Mouse (Mus musculus) midbrain, embryonic 13.5 days (tissue): ENCODE measurements around the gene Trim27. TPM values are rescaled to one million over a fixed set of nuclear protein-coding genes. Genes with fewer than 3 reads are reported as not detected.

Source experiments
- ATAC-seq: fragments of 200-750 bp; cut with Nextera tagmentation; 2 replicates; pipeline ENCODE4 v1.8.0; 2017; ENCODE audit warnings: mild to moderate bottlenecking, moderate TSS enrichment, moderate library complexity
- H3K27ac ChIP-seq: fragments of 300-500 bp; sonication (generic); 2 replicates; pipeline ENCODE4 v1.5.1; 2015; ENCODE audit warnings: inconsistent platforms, mild to moderate bottlenecking, moderate library complexity
- H3K27me3 ChIP-seq: fragments of 300-500 bp; sonication (generic); 2 replicates; pipeline ENCODE4 v1.6.1; 2015; ENCODE audit warnings: mild to moderate bottlenecking, inconsistent platforms
- H3K36me3 ChIP-seq: fragments of 300-500 bp; sonication (generic); 2 replicates; pipeline ENCODE4 v1.6.1; 2015; ENCODE audit warnings: mild to moderate bottlenecking, inconsistent platforms
- H3K4me1 ChIP-seq: fragments of 300-500 bp; sonication (generic); replicated peaks from 2 replicates; pipeline ENCODE4 v1.6.1; 2015; ENCODE audit warnings: inconsistent platforms
- H3K4me2 ChIP-seq: fragments of 300-500 bp; sonication (generic); replicated peaks from 2 replicates; pipeline ENCODE4 v1.6.1; 2015; ENCODE audit warnings: moderate library complexity, mild to moderate bottlenecking, inconsistent platforms
- H3K4me3 ChIP-seq: fragments of 300-500 bp; sonication (generic); replicated peaks from 2 replicates; pipeline ENCODE4 v1.5.1; 2015; ENCODE audit warnings: mild to moderate bottlenecking, inconsistent platforms
- H3K9ac ChIP-seq: fragments of 300-500 bp; sonication (generic); replicated peaks from 2 replicates; pipeline ENCODE4 v1.6.1; 2015; ENCODE audit warnings: mild to moderate bottlenecking, inconsistent platforms
- H3K9me3 ChIP-seq: fragments of 300-500 bp; sonication (generic); 2 replicates; pipeline ENCODE4 v1.6.1; 2016; ENCODE audit warnings: mild to moderate bottlenecking, inconsistent platforms
- WGBS: fragments of 180-500 bp; shearing (Covaris S2); methylation state at CpG from one replicate; pipeline ENCODE4 v1.1.7; 2015; 5-methylcytosine and 5-hydroxymethylcytosine counted together
- polyA plus RNA-seq: library from polyadenylated mRNA; unstranded; fragments of >200 nt; fragmentation: Nextera tagmentation; extraction: Ambion mirVana; gene quantifications from 2 replicates; pipeline ENCODE4 v1.2.1, GENCODE M21; 2015

The Trim27 gene
- polyA plus RNA-seq, 1 experiment from 2014 or later = 95.5 TPM

DNA sequence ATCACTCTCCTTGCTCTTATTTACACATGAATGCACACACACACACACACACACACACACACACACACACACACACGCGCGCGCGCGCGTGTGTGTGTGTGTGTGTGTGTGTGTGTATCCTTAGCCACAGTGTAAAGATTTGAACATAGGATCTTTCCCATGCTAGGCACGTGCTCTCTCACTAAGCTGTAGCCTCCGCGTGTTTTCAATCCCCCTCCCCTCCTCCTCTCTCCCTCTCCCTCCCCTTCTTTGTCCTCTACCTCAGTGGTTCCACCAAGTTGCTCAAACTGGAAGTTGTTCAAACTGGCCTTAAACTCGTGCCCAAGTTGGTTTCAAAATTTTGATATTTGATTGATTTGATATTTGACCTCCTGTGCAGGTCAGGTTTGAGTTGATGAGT, 2.5 kb upstream of the Trim27 start:
- 72% methylated on average over 11 of the region's 11 CpGs for WGBS
- ATAC-seq = no peak
- no peak overlapping the region for H3K4me2 ChIP-seq

GRCm38 (mm10) chr13:21177657-21178056, 1.6 kb upstream of the Trim27 start:
- Histone ChIP-seq H3K36me3 (peaks cover 6% of the 10 kb centered on the region; the same call in 1 of the 2 replicates), H3K4me3 (no peak overlapping the region), H3K4me2 (no peak overlapping the region), H3K9ac (no peak overlapping the region), H3K27me3 (peaks cover 6% of the 10 kb centered on the region), H3K27ac (no peak overlapping the region), H3K9me3 (no peaks in the 10 kb centered on the region), H3K4me1 (peaks cover 32% of the 10 kb centered on the region)
- no peak for ATAC-seq
- 70% methylated on average over 5 of the region's 5 CpGs for WGBS

More for the DNA sequence above, 2.5 kb upstream of the Trim27 start:
- Histone ChIP-seq H3K27me3 (peaks cover 6% of the 10 kb centered on the region), H3K9me3 (no peaks in the 10 kb centered on the region), H3K27ac (no peak overlapping the region), H3K4me1 (peaks cover 26% of the 10 kb centered on the region), H3K4me3 (no peak overlapping the region), H3K36me3 (no peaks in the 10 kb centered on the region), H3K9ac (no peak overlapping the region)

- peak overlapping the region; percentile 98 for H3K4me3 ChIP-seq
- no peaks in the 10 kb centered on the region for H3K9me3 ChIP-seq
- peaks cover 33% of the 10 kb centered on the region for H3K4me1 ChIP-seq
- H3K4me2 ChIP-seq = peak overlapping the region; percentile 79; the same call in 1 of the 2 replicates
- peaks cover 12% of the 10 kb centered on the region for H3K36me3 ChIP-seq
- ATAC-seq = no peak
- H3K27ac ChIP-seq = no peak overlapping the region
- no peak overlapping the region for H3K9ac ChIP-seq
- WGBS = 79% methylated on average over 5 of the region's 5 CpGs
- peaks cover 6% of the 10 kb centered on the region for H3K27me3 ChIP-seq
Observed at GRCm38 (mm10) chr13:21178364-21178763, 881 bp upstream of the Trim27 start.

DNA sequence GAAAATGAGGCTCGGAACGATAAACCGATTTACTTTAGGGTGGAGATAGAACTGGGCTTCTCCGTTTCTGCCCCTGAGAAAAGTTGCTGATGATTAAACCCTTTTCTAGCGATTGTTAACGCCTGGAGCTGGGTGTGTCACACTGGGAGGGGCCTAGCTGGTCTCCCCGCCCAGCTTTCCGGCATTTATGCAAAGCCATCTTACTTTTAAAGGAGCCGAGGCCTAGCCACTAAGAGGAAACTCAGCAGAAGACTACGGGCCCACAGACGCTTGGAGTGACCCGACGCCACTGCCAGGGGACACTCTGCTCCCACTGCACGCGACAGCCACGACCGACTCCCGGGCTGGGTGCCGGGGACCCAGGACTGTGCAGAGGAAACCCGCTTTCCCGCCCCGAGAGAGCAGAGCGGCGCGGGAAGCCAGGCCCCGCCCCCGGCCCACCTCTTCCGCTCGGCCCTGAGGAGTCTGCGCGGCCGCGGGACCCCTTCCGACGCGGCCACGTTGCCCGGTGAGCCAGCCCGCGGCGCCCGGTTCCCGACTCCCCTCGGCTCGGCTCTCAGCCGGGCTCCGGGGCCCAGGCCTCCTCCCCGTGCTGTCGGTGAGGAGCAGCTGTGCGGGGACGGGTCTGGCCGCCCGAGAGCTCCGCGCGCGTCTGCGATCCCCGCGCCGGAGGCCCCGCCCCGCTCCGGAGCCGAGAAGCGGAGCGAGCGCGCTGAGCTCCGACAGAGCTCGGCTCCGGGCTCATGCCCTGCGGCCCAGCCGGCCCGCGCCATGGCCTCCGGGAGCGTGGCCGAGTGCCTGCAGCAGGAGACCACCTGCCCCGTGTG, 692 bp downstream of the Trim27 start:
- peak; percentile 98 for ATAC-seq
- Histone ChIP-seq H3K9me3 (no peaks in the 10 kb centered on the region), H3K36me3 (peaks cover 25% of the 10 kb centered on the region), H3K9ac (peak overlapping the region; percentile 94), H3K4me1 (peaks cover 37% of the 10 kb centered on the region), H3K27ac (peak overlapping the region; percentile 95), H3K27me3 (no peaks in the 10 kb centered on the region), H3K4me3 (peak overlapping the region; percentile 98), H3K4me2 (peak overlapping the region; percentile 79)
- under 1% methylated on average over 74 of the region's 80 CpGs for WGBS

DNA sequence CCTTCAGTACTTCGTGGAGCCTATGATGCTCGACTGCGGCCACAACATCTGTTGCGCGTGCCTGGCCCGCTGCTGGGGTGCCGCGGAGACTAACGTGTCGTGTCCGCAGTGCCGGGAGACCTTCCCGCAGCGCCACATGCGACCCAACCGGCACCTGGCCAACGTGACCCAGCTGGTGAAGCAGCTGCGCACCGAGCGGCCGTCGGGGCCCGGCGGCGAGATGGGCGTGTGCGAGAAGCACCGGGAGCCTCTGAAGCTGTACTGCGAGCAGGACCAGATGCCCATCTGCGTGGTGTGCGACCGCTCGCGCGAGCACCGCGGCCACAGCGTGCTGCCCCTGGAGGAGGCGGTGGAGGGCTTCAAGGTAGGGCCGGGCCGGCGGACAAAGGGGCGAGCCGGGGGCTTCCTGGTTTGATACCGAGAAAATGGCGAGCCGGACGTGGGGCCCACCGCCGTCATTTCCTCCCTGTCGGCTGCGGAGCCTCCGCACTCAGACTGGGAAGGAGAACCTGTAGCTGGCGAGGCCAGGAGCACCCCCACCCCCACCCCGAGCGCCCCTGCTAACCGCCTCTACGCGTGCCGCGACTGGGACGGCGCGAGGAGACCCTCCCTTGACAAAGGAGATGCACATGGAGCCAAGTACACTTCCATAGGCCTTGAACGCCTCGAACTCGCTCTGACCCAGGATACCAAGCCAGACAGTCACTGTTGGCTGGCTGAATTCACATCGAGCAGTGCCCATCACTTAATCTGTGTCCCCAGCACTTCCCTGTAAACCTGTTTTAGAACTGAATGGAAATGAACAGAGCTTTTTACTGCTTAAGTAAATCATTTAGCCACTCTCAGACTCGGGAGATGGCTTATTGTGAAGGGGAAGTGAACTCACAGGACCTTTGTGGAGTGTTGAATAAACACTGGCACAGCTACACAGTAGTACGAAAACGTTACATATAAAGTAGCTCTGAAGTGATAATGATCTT, 1.6 kb downstream of the Trim27 start:
- H3K4me1 ChIP-seq = peaks cover 45% of the 10 kb centered on the region
- ATAC-seq = peak; percentile 72
- H3K9ac ChIP-seq = peak overlapping the region; percentile 94
- H3K4me3 ChIP-seq = peak overlapping the region; percentile 98
- under 1% methylated on average over 71 of the region's 71 CpGs for WGBS
- no peaks in the 10 kb centered on the region for H3K9me3 ChIP-seq
- H3K36me3 ChIP-seq = peaks cover 34% of the 10 kb centered on the region
- peak overlapping the region; percentile 95 for H3K27ac ChIP-seq
- no peaks in the 10 kb centered on the region for H3K27me3 ChIP-seq
- H3K4me2 ChIP-seq = peak overlapping the region; percentile 79

- ATAC-seq = no peak
- peaks cover 45% of the 10 kb centered on the region for H3K4me1 ChIP-seq
- peak overlapping the region; percentile 94; the same call in 1 of the 2 replicates for H3K9ac ChIP-seq
- H3K4me2 ChIP-seq = peak overlapping the region; percentile 79
- H3K27me3 ChIP-seq = no peaks in the 10 kb centered on the region
- 78% methylated on average over 7 of the region's 7 CpGs for WGBS
- H3K27ac ChIP-seq = no peak overlapping the region
- H3K9me3 ChIP-seq = no peaks in the 10 kb centered on the region
- peak overlapping the region; percentile 98 for H3K4me3 ChIP-seq
- peaks cover 44% of the 10 kb centered on the region for H3K36me3 ChIP-seq
Observed at GRCm38 (mm10) chr13:21181996-21182395, 2.8 kb downstream of the Trim27 start.

DNA sequence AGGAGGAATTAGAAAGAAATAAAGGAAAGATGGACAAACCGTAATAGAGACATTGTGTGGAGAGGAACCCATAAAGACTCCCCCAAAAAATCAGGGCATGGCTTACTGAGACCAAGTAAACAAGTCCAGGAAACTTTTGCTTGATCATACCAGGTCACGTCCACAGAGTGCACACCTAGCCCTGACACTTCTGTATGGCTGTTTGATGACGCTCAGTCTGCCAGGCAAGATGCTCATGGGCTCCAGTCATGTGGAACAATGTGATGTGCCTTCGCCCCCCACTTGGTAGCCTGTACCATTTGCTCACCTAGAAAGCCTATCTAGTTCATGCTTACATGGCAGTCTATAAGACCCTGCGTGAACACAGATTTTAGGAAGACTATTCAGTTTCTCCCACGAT, 3.8 kb downstream of the Trim27 start:
- WGBS = 96% methylated on average over 6 of the region's 6 CpGs
- H3K36me3 ChIP-seq = peaks cover 55% of the 10 kb centered on the region

GRCm38 (mm10) chr13:21183661-21184060, 4.4 kb downstream of the Trim27 start:
- no peaks in the 10 kb centered on the region for H3K9me3 ChIP-seq
- no peak overlapping the region for H3K4me3 ChIP-seq
- H3K4me2 ChIP-seq = no peak overlapping the region
- peaks cover 44% of the 10 kb centered on the region for H3K4me1 ChIP-seq
- no peak overlapping the region for H3K9ac ChIP-seq
- H3K27ac ChIP-seq = no peak overlapping the region
- H3K36me3 ChIP-seq = peaks cover 61% of the 10 kb centered on the region
- H3K27me3 ChIP-seq = no peaks in the 10 kb centered on the region
- 94% methylated on average over 7 of the region's 7 CpGs for WGBS
- ATAC-seq = no peak

More for the DNA sequence above, 3.8 kb downstream of the Trim27 start:
- no peaks in the 10 kb centered on the region for H3K9me3 ChIP-seq
- no peak overlapping the region for H3K27ac ChIP-seq
- no peak overlapping the region for H3K4me2 ChIP-seq
- H3K9ac ChIP-seq = no peak overlapping the region
- H3K4me1 ChIP-seq = peaks cover 45% of the 10 kb centered on the region
- ATAC-seq = no peak
- no peaks in the 10 kb centered on the region for H3K27me3 ChIP-seq
- H3K4me3 ChIP-seq = no peak overlapping the region

DNA sequence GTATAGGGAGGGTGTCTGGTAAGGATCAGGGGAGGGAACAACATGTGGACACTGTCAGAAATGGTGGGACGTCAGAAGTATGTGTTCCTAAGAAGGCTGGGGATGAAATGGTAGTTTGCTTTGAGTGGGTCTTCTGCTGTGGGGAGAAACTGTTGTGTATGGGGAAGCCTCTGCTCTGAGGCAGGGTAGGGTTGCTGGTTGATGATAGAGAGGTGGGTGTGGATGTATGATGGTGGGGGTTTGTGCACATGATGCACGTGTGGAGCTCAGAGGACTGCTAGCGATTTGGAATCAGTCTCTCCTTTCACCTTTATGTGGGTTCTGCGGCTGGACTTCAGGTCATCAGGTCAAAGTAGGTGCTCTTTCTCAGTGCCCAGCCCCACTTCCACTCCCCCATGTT, 6.3 kb downstream of the Trim27 start:
- WGBS = 91% methylated on average over 4 of the region's 4 CpGs
- Histone ChIP-seq H3K4me3 (no peak overlapping the region), H3K4me2 (no peak overlapping the region), H3K27ac (no peak overlapping the region), H3K9ac (no peak overlapping the region), H3K36me3 (peaks cover 79% of the 10 kb centered on the region), H3K27me3 (no peaks in the 10 kb centered on the region), H3K9me3 (no peaks in the 10 kb centered on the region), H3K4me1 (peaks cover 37% of the 10 kb centered on the region)
- ATAC-seq = no peak

DNA sequence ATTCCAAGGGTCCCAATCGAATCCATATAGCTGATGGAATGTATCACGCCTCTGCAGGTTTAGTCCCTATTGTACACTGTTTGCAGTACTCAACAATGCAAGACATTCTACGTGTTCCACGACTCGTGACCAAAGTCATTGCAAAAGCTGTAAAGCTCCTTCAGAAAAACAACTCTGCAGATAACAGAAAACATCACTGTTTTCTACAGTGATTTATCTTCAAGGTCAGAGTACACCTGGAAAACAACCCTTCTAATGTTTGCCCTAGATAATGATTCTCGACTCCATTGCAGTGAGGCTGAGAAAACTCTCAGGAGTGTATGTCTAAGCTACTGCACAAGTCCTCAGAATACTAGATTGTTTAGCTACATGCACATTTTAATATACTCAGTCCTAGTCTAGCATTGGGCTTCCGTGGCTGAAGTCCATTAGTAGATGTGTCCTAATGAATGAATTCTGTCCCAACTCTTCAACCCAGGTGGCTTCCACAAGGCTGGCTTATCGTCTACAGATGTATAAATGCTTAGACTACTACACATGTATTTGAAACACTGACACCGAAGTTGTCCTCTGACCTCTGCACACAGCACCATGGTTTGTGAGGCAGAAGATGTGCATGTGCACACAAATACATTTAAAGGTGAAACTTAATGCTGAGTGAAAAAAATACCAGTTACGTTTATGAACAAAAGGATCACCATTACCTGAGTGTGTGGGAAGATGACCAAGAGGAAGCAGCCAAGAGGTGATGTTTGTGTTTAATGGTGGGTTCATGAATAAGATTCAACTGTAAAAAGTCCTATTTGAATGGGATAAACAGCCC, 16.4 kb downstream of the Trim27 start:
- peaks cover 4% of the 10 kb centered on the region; the same call in 1 of the 2 replicates for H3K4me1 ChIP-seq
- no peaks in the 10 kb centered on the region for H3K9me3 ChIP-seq
- H3K36me3 ChIP-seq = peaks cover 37% of the 10 kb centered on the region
- no peak overlapping the region for H3K4me3 ChIP-seq
- H3K4me2 ChIP-seq = no peak overlapping the region
- H3K27me3 ChIP-seq = no peaks in the 10 kb centered on the region
- H3K9ac ChIP-seq = no peak overlapping the region
- no peak overlapping the region for H3K27ac ChIP-seq
- ATAC-seq = no peak
- WGBS = 87% methylated on average over 10 of the region's 10 CpGs

DNA sequence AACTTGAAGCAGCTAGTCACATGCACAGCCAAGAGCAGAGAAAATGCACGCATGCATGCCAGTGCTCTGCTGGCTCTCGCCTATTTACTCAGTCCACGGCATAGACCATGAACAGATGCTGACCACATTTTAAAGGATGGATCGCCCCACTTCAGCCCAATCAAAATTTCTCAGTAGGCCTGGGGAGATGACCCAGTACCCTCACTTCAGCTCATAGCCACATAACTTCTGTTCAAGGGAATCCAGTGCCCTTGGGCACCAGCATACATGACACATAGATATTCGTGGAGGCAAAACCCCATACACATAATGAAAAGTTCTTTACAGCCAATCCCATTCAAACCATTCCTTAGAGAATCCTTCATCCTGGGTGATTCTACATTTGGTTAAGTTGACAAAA, 18.5 kb downstream of the Trim27 start:
- Histone ChIP-seq H3K9me3 (no peaks in the 10 kb centered on the region), H3K27me3 (no peaks in the 10 kb centered on the region), H3K4me1 (peaks cover 4% of the 10 kb centered on the region; the same call in 1 of the 2 replicates), H3K4me3 (no peak overlapping the region), H3K4me2 (no peak overlapping the region), H3K27ac (no peak overlapping the region), H3K9ac (no peak overlapping the region), H3K36me3 (peaks cover 17% of the 10 kb centered on the region)
- no peak for ATAC-seq
- WGBS = 86% methylated on average over 5 of the region's 5 CpGs
